Mouse (Mus musculus) hindbrain, postnatal 0 days (tissue): ENCODE data around the gene Nup153. TPM values are rescaled to one million over a fixed set of nuclear protein-coding genes. Genes with fewer than 3 reads are reported as not detected.

Experiments
- ATAC-seq: fragments of 200-750 bp; cut with Nextera tagmentation; 2 replicates; pipeline ENCODE4 v1.8.0; 2017; ENCODE audit warnings: mild to moderate bottlenecking, moderate TSS enrichment, moderate library complexity
- DNase-seq: peaks from one replicate; pipeline ENCODE4 v3.0.0-alpha.2; 2015; ENCODE audit warnings: low spot score
- H3K27ac ChIP-seq: fragments of 300-500 bp; sonication (generic); 2 replicates; pipeline ENCODE4 v1.5.1; 2014; ENCODE audit warnings: mild to moderate bottlenecking
- H3K27me3 ChIP-seq: fragments of 300-500 bp; sonication (generic); 2 replicates; pipeline ENCODE4 v1.6.1; 2014; ENCODE audit warnings: low read length, mixed read lengths; ENCODE audit not compliant: insufficient read depth
- H3K36me3 ChIP-seq: fragments of 300-500 bp; sonication (generic); 2 replicates; pipeline ENCODE4 v1.6.1; 2014; ENCODE audit warnings: low read length, mixed read lengths; ENCODE audit not compliant: insufficient read depth
- H3K4me1 ChIP-seq: fragments of 300-500 bp; sonication (generic); 2 replicates; pipeline ENCODE4 v1.6.1; 2014; ENCODE audit warnings: antibody characterized with exemption, low read length, mixed read lengths; ENCODE audit not compliant: insufficient read depth
- H3K4me2 ChIP-seq: fragments of 300-500 bp; sonication (generic); 2 replicates; pipeline ENCODE4 v1.6.1; 2014; ENCODE audit warnings: low read depth, mild to moderate bottlenecking, low read length, moderate library complexity, mixed read lengths
- H3K4me3 ChIP-seq: fragments of 300-500 bp; sonication (generic); 2 replicates; pipeline ENCODE4 v1.5.1; 2014; ENCODE audit warnings: low read length
- H3K9ac ChIP-seq: fragments of 300-500 bp; sonication (generic); replicated peaks from 2 replicates; pipeline ENCODE4 v1.6.1; 2014; ENCODE audit warnings: mild to moderate bottlenecking, low read length, moderate library complexity, mixed read lengths
- H3K9me3 ChIP-seq: fragments of 300-500 bp; sonication (generic); 2 replicates; pipeline ENCODE4 v1.6.1; 2016; ENCODE audit warnings: low read length, mixed read lengths
- CTCF ChIP-seq: IDR thresholded peaks from 2 replicates; pipeline ENCODE4 v1.5.1; 2016; ENCODE audit warnings: antibody characterized with exemption, control low read depth, low read depth
- WGBS: fragments of 180-500 bp; shearing (Covaris S2); extraction: QIAGEN DNeasy Blood & Tissue Kit; methylation state at CpG from one replicate; pipeline ENCODE4 v1.1.7; 2014; 5-methylcytosine and 5-hydroxymethylcytosine counted together
- polyA plus RNA-seq: library from polyadenylated mRNA; unstranded; fragments of >200 nt; fragmentation: Nextera tagmentation; extraction: Ambion mirVana; gene quantifications from 2 replicates; pipeline ENCODE4 v1.2.1, GENCODE M21; 2015
- total RNA-seq: library from RNA; depleted of rRNA; stranded (reverse); fragments of >200 nt; gene quantifications from 2 replicates; pipeline ENCODE4 v1.2.3, GENCODE M21; 2014

Gene Nup153
- total and polyA plus RNA-seq, 2 experiments from 2014 or later = 10.6 to 88.6 TPM

GRCm38 (mm10) chr13:46735808-46736478, 8.2 kb upstream of the Nup153 start:
- no peak for TF ChIP-seq CTCF
- DNase-seq (peak; percentile 47), ATAC-seq (0 out of 2 replicates have a peak, but pooled peaks have one; percentile 27)
- H3K9me3 ChIP-seq = no peaks in the 10 kb centered on the region
- peak overlapping the region; percentile 16; the same call in 1 of the 2 replicates for H3K27ac ChIP-seq
- H3K4me3 ChIP-seq = peak overlapping the region; percentile 41
- no peaks in the 10 kb centered on the region for H3K27me3 ChIP-seq
- no peaks in the 10 kb centered on the region for H3K36me3 ChIP-seq
- peaks cover 7% of the 10 kb centered on the region; the same call in 1 of the 2 replicates for H3K4me1 ChIP-seq
- H3K4me2 ChIP-seq = peak overlapping the region; percentile 86
- H3K9ac ChIP-seq = peak overlapping the region; percentile 44
- under 1% methylated on average over 20 of the region's 20 CpGs for WGBS

GRCm38 (mm10) chr13:46735219-46735807, 7.6 kb upstream of the Nup153 start:
- no peak for DNase-seq
- ATAC-seq = no peak
- H3K4me1 ChIP-seq = peaks cover 7% of the 10 kb centered on the region; the same call in 1 of the 2 replicates
- H3K27ac ChIP-seq = peak overlapping the region; percentile 16; the same call in 1 of the 2 replicates
- no peaks in the 10 kb centered on the region for H3K36me3 ChIP-seq
- peak overlapping the region; percentile 86 for H3K4me2 ChIP-seq
- H3K27me3 ChIP-seq = no peaks in the 10 kb centered on the region
- H3K9ac ChIP-seq = peak overlapping the region; percentile 44
- H3K9me3 ChIP-seq = no peaks in the 10 kb centered on the region
- peak overlapping the region; percentile 41 for H3K4me3 ChIP-seq
- 43% methylated on average over 11 of the region's 11 CpGs for whole genome bisulfite sequencing
- TF ChIP-seq CTCF = no peak

DNA sequence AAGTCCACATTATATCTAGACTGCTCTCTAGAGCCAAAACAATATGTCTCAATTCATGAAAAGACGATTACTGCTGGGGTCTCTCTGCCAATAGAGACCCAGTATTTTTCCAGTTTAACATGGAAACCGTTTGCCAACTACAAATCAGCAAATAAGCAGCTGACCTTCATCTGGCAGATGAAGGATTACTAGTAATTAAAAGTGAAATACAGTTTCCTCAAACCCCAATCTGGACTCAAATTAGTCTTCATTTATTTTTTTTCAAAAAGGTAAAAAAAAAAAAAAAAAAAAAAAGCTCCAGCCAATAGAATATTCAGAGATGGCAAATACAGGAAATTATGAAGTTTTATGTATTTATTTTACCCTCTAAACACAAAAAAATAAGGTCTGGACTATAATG, 2.3 kb upstream of the Nup153 start:
- H3K27me3 ChIP-seq = no peaks in the 10 kb centered on the region
- WGBS = 74% methylated on average over 2 of the region's 2 CpGs
- H3K36me3 ChIP-seq = no peaks in the 10 kb centered on the region
- H3K27ac ChIP-seq = no peak overlapping the region
- DNase-seq (no peak), ATAC-seq (no peak)
- no peak overlapping the region for H3K4me2 ChIP-seq
- H3K4me3 ChIP-seq = no peak overlapping the region
- no peak for TF ChIP-seq CTCF
- H3K9me3 ChIP-seq = no peaks in the 10 kb centered on the region
- peaks cover 3% of the 10 kb centered on the region for H3K4me1 ChIP-seq
- H3K9ac ChIP-seq = no peak overlapping the region

DNA sequence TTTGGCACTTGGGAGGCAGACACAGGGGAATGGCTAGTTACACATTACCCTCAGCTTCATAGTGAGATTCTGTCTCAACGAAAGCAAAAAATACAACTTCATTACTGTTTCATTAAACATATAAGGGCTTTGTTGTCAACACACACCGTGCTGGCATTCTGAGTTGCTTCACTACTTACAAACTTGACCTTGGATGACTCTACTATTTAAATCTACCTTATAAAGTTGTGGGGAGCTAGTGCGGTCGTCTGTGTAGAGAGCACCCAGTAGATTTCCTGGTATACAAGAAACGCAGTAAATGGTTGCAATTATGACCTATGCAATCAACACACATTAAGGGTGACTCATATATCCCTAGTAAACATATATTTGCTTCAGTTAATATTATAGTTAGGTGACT, 671 bp upstream of the Nup153 start:
- H3K27me3 ChIP-seq = no peaks in the 10 kb centered on the region
- H3K36me3 ChIP-seq = no peaks in the 10 kb centered on the region
- WGBS = 27% methylated on average over 5 of the region's 5 CpGs
- peaks cover 9% of the 10 kb centered on the region for H3K4me1 ChIP-seq
- peak overlapping the region; percentile 87 for H3K9ac ChIP-seq
- H3K27ac ChIP-seq = peak overlapping the region; percentile 94
- ATAC-seq (0 out of 2 replicates have a peak, but pooled peaks have one; percentile 3), DNase-seq (peak; percentile 9)
- H3K4me3 ChIP-seq = peak overlapping the region; percentile 73
- no peaks in the 10 kb centered on the region for H3K9me3 ChIP-seq
- peak overlapping the region; percentile 59 for H3K4me2 ChIP-seq
- TF ChIP-seq CTCF = no peak

- DNase-seq = peak; percentile 66
- peak; percentile 80 for ATAC-seq
Measured at GRCm38 (mm10) chr13:46727038-46727836, 503 bp downstream of the Nup153 start.

GRCm38 (mm10) chr13:46726288-46727037, 1.3 kb downstream of the Nup153 start:
- Histone ChIP-seq H3K27me3 (no peaks in the 10 kb centered on the region), H3K9me3 (no peaks in the 10 kb centered on the region), H3K36me3 (no peaks in the 10 kb centered on the region), H3K4me2 (peak overlapping the region; percentile 74), H3K4me1 (peaks cover 9% of the 10 kb centered on the region), H3K4me3 (peak overlapping the region; percentile 73), H3K9ac (peak overlapping the region; percentile 87), H3K27ac (peak overlapping the region; percentile 94)
- WGBS = under 1% methylated on average over 30 of the region's 30 CpGs
- TF ChIP-seq CTCF = peak; percentile 29
- DNase-seq (no peak), ATAC-seq (no peak)

More at GRCm38 (mm10) chr13:46727038-46727836, 503 bp downstream of the Nup153 start:
- Histone ChIP-seq H3K4me1 (peaks cover 9% of the 10 kb centered on the region), H3K9me3 (no peaks in the 10 kb centered on the region), H3K9ac (peak overlapping the region; percentile 87), H3K4me3 (peak overlapping the region; percentile 73), H3K27ac (peak overlapping the region; percentile 94), H3K27me3 (no peaks in the 10 kb centered on the region), H3K4me2 (peak overlapping the region; percentile 74), H3K36me3 (no peaks in the 10 kb centered on the region)
- under 1% methylated on average over 73 of the region's 85 CpGs for WGBS
- TF ChIP-seq CTCF = no peak
